Mouse (Mus musculus) inflammation-experienced regulatory T-cells (primary cell): Measurements from ENCODE around the gene Ldhc. TPM values are rescaled to one million over a fixed set of nuclear protein-coding genes. Genes with fewer than 3 reads are reported as not detected.

Experiments used
- polyA plus RNA-seq, 2 experiments: library from polyadenylated mRNA; unstranded; fragments of 100-300 nt; shearing (Covaris generic); gene quantifications; one replicate each; pipeline ENCODE4 v1.2.1; 2017

Ldhc gene
- polyA plus RNA-seq: not detected

GRCm38 (mm10) chr7:46860996-46861395, at the start of gene Ldhc:
TSS of gene Ldhc (plus strand) at chr7:46861203.

DNA sequence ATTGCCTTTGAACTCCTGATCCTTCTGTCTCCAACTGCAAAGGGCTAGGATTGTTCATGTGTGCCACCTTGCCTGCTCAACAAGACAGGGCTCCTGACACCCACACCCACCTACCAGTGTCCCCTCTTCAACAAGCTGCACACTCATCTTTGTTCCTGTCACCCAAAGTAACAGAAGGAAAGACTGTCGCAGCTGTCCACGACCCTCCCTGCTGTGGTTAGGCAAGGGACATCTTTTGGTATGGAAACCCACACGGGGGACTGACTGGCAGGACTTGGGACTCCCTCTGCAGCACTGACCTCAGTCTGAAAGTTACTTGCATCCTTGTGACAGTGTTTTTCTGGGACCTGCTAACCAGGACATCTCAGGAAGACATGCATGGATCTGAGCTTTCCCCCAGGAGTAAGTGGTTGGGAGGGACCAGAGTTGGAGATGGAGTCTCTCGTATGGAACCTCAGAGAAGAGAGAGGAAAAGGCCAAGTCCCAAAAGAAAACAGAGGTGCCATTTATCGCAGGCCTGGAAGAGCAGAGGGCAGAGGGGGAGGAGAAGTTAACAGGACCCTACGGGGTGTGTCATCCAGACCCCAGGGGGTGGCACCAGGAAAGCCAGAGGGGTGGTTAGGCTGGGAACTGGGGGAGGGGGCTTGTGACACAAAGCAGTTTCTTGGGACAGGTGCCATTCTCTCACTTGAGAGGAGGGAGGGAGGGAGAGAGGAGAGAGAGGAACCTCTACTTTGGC, 20.0 kb upstream of the Ldhc start, which contains the start of gene Ldha:
Ldha (plus strand) TSS at position 689 of the 739 bp plus-strand sequence.

GRCm38 (mm10) chr7:46919551-46920176, 58.7 kb downstream of the Ldhc start, which contains the start of gene Tsg101:
TSS of gene Tsg101 (minus strand) at chr7:46919969.

Other genes with a start within 250 kb of the Ldhc start
- 10 to 100 TPM; 22.1 to 26.8 TPM for gene Sergef, start 221.4 kb upstream of the Ldhc start, polyA plus RNA-seq
- gene Tph1, start 188.7 kb upstream of the Ldhc start, polyA plus RNA-seq: under 1 TPM in 1 of 2 experiments, not detected in 1; 0.06 TPM
- gene Saal1, start 150.5 kb upstream of the Ldhc start, polyA plus RNA-seq: 10 to 100 TPM; 13.3 to 22.1 TPM
- not detected for gene Saa3, start 145.5 kb upstream of the Ldhc start, polyA plus RNA-seq
- gene Saa4, start 128.6 kb upstream of the Ldhc start, polyA plus RNA-seq: not detected
- 1 to 10 TPM in 1 of 2 experiments, not detected in 1; 1.7 TPM for gene Saa1, start 118.2 kb upstream of the Ldhc start, polyA plus RNA-seq
- under 1 TPM; 0.75 TPM for gene Saa2, start 109.4 kb upstream of the Ldhc start, polyA plus RNA-seq
- gene Hps5, start 65.1 kb upstream of the Ldhc start, polyA plus RNA-seq: 10 to 100 TPM; 34.6 TPM
- gene Gtf2h1, start 65.1 kb upstream of the Ldhc start, polyA plus RNA-seq: 10 to 100 TPM; 49.4 to 58.2 TPM
- 1,000 to 10,000 TPM in 1 of 2 experiments, 100 to 1,000 TPM in 1; 964 to 1,128 TPM for gene Ldha, start 19.7 kb upstream of the Ldhc start, polyA plus RNA-seq
- 100 to 1,000 TPM; 114 to 143 TPM for gene Tsg101, start 58.8 kb downstream of the Ldhc start, polyA plus RNA-seq
- gene Uevld, start 97.3 kb downstream of the Ldhc start, polyA plus RNA-seq: 1 to 10 TPM; 5.2 to 6.3 TPM
- 1 to 10 TPM in 1 of 2 experiments, not detected in 1; 1.4 TPM for gene Gm9999, start 122.4 kb downstream of the Ldhc start, polyA plus RNA-seq
- gene Spty2d1, start 147.2 kb downstream of the Ldhc start, polyA plus RNA-seq: 10 to 100 TPM; 44.4 to 59.7 TPM
- 1 to 10 TPM in 1 of 2 experiments, under 1 TPM in 1; 0.97 to 4.9 TPM for gene Tmem86a, start 189.4 kb downstream of the Ldhc start, polyA plus RNA-seq